Mouse (Mus musculus): ENCODE data around the gene Nme4. TPM values are rescaled to one million over a fixed set of nuclear protein-coding genes. Genes with fewer than 3 reads are reported as not detected.

Gene Nme4
- polyA plus RNA-seq, 1 experiment = 11.5 TPM

- 16% methylated on average over 2 of the region's 2 CpGs for WGBS
- TF ChIP-seq CTCF (IDR thresholded peaks at IDR 0.05; ENCODE audit: extremely low read depth, insufficient read length, insufficient replicate concordance, low read depth, low read length) (no peak), POLR2A (IDR thresholded peaks at IDR 0.05; ENCODE audit: low read depth, low read length) (no peak)
- Histone ChIP-seq H3K27ac (ENCODE audit: insufficient read depth, low read depth, low read length) (no peak overlapping the region), H3K4me3 (ENCODE audit: low read depth, low read length) (no peak overlapping the region), H3K27me3 (ENCODE audit: control insufficient read depth, insufficient read depth, low read length) (no peaks in the 10 kb centered on the region), H3K4me1 (ENCODE audit: control insufficient read depth, insufficient read depth, insufficient read length, low read length) (no peaks in the 10 kb centered on the region), H3K36me3 (ENCODE audit: control insufficient read depth, insufficient read depth, low read length) (peaks cover 16% of the 10 kb centered on the region)
Measured at GRCm38 (mm10) chr17:26080867-26081266, 14.5 kb downstream of the Nme4 start.

GRCm38 (mm10) chr17:26078851-26079250 is 16.6 kb downstream of the Nme4 start:
- TF ChIP-seq CTCF (IDR thresholded peaks at IDR 0.05; ENCODE audit: extremely low read depth, insufficient read length, insufficient replicate concordance, low read depth, low read length) (no peak), POLR2A (IDR thresholded peaks at IDR 0.05; ENCODE audit: low read depth, low read length) (no peak)
- WGBS = 62% methylated on average over 2 of the region's 2 CpGs
- Histone ChIP-seq H3K4me1 (ENCODE audit: control insufficient read depth, insufficient read depth, insufficient read length, low read length) (no peaks in the 10 kb centered on the region), H3K27ac (ENCODE audit: insufficient read depth, low read depth, low read length) (no peak overlapping the region), H3K4me3 (ENCODE audit: low read depth, low read length) (no peak overlapping the region), H3K36me3 (ENCODE audit: control insufficient read depth, insufficient read depth, low read length) (peaks cover 14% of the 10 kb centered on the region), H3K27me3 (ENCODE audit: control insufficient read depth, insufficient read depth, low read length) (no peaks in the 10 kb centered on the region)

- no peak overlapping the region for H3K27ac ChIP-seq (ENCODE audit: insufficient read depth, low read depth, low read length)
- H3K4me1 ChIP-seq (ENCODE audit: control insufficient read depth, insufficient read depth, insufficient read length, low read length) = no peaks in the 10 kb centered on the region
- no peak for TF ChIP-seq CTCF (IDR thresholded peaks at IDR 0.05; ENCODE audit: extremely low read depth, insufficient read length, insufficient replicate concordance, low read depth, low read length)
- TF ChIP-seq POLR2A (IDR thresholded peaks at IDR 0.05; ENCODE audit: low read depth, low read length) = no peak
- no peaks in the 10 kb centered on the region for H3K36me3 ChIP-seq (ENCODE audit: control insufficient read depth, insufficient read depth, low read length)
- WGBS = 72% methylated on average over 3 of the region's 3 CpGs
- H3K27me3 ChIP-seq (ENCODE audit: control insufficient read depth, insufficient read depth, low read length) = 0 out of 2 replicates have a peak, but pooled peaks cover 3% of the 10 kb centered on the region
- H3K4me3 ChIP-seq (ENCODE audit: low read depth, low read length) = no peak overlapping the region
Measured at GRCm38 (mm10) chr17:26075246-26075645, 20.2 kb downstream of the Nme4 start.

GRCm38 (mm10) chr17:26070136-26070535 is 25.3 kb downstream of the Nme4 start:
- Histone ChIP-seq H3K4me1 (ENCODE audit: control insufficient read depth, insufficient read depth, insufficient read length, low read length) (peaks cover 18% of the 10 kb centered on the region), H3K4me3 (ENCODE audit: low read depth, low read length) (no peak overlapping the region), H3K36me3 (ENCODE audit: control insufficient read depth, insufficient read depth, low read length) (no peaks in the 10 kb centered on the region), H3K27me3 (ENCODE audit: control insufficient read depth, insufficient read depth, low read length) (0 out of 2 replicates have a peak, but pooled peaks cover 3% of the 10 kb centered on the region), H3K27ac (ENCODE audit: insufficient read depth, low read depth, low read length) (no peak overlapping the region)
- TF ChIP-seq POLR2A (IDR thresholded peaks at IDR 0.05; ENCODE audit: low read depth, low read length) (no peak), CTCF (IDR thresholded peaks at IDR 0.05; ENCODE audit: extremely low read depth, insufficient read length, insufficient replicate concordance, low read depth, low read length) (no peak)
- 8% methylated on average over 6 of the region's 6 CpGs for WGBS

- under 1% methylated on average over 94 of the region's 94 CpGs for WGBS
- peak within 1 kb of the TSS; percentile 91 for H3K4me3 ChIP-seq (ENCODE audit: low read depth, low read length)
- 0 out of 2 replicates have a peak, but pooled peaks cover 3% of the 10 kb centered on the region for H3K27me3 ChIP-seq (ENCODE audit: control insufficient read depth, insufficient read depth, low read length)
- H3K27ac ChIP-seq (ENCODE audit: insufficient read depth, low read depth, low read length) = no peak within 1 kb of the TSS
- no peaks in the 10 kb centered on the region for H3K36me3 ChIP-seq (ENCODE audit: control insufficient read depth, insufficient read depth, low read length)
- TF ChIP-seq CTCF (IDR thresholded peaks at IDR 0.05; ENCODE audit: extremely low read depth, insufficient read length, insufficient replicate concordance, low read depth, low read length) = no peak
- TF ChIP-seq POLR2A (IDR thresholded peaks at IDR 0.05; ENCODE audit: low read depth, low read length) = peak; percentile 47; the same call in 1 of the 2 replicates
- H3K4me1 ChIP-seq (ENCODE audit: control insufficient read depth, insufficient read depth, insufficient read length, low read length) = peaks cover 18% of the 10 kb centered on the region
Measured at GRCm38 (mm10) chr17:26068831-26069739, 26.3 kb downstream of the Nme4 start, which contains the start of gene Rab11fip3. Rab11fip3 (minus strand) TSS chr17:26069555.

- no peak overlapping the region for H3K27ac ChIP-seq (ENCODE audit: insufficient read depth, low read depth, low read length)
- no peaks in the 10 kb centered on the region for H3K36me3 ChIP-seq (ENCODE audit: control insufficient read depth, insufficient read depth, low read length)
- TF ChIP-seq CTCF (IDR thresholded peaks at IDR 0.05; ENCODE audit: extremely low read depth, insufficient read length, insufficient replicate concordance, low read depth, low read length) = no peak
- H3K4me3 ChIP-seq (ENCODE audit: low read depth, low read length) = peak overlapping the region; percentile 91
- WGBS = 6% methylated on average over 44 of the region's 44 CpGs
- 0 out of 2 replicates have a peak, but pooled peaks cover 2% of the 10 kb centered on the region for H3K27me3 ChIP-seq (ENCODE audit: control insufficient read depth, insufficient read depth, low read length)
- H3K4me1 ChIP-seq (ENCODE audit: control insufficient read depth, insufficient read depth, insufficient read length, low read length) = peaks cover 18% of the 10 kb centered on the region
Measured at GRCm38 (mm10) chr17:26068024-26068830, 27.2 kb downstream of the Nme4 start.

Data from small intestine, adult 2 months (tissue).